Mouse (Mus musculus): ENCODE measurements around the gene Hist1h2bg. TPM values are rescaled to one million over a fixed set of nuclear protein-coding genes. Genes with fewer than 3 reads are reported as not detected.
"Not testable (repeated sequence)": the region's sequence is repeated elsewhere in the genome, so short reads cannot be mapped to it uniquely, and the experiment has no call there.

Hist1h2bg gene
- polyA plus RNA-seq, 1 experiment from 2014 or later: 4.0 TPM

DNA sequence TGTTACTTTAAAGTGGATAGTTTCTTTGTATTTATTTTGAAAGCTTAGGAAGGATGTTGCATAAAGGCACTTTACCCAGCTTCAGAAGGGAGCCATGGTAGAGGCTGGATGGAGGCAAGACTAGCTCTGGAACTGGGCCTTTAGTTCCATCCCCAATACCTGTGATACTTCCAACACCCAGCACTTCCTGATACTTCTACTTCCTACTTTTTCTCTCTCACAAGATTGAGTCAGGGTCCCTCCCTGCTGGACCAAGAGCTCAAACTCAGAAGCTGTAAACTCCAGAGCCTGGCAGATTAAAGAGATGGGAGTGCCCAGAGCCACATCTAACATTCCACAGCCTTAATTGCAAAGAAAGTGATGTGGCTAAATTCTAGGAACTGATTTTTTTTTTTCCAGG lies 13.1 kb downstream of the Hist1h2bg start:
- Histone ChIP-seq H3K4me3 (peak overlapping the region; percentile 52; the same call in 1 of the 2 replicates), H3K27me3 (replicated peaks) (no peaks in the 10 kb centered on the region), H3K9me3 (no peaks in the 10 kb centered on the region), H3K4me2 (peak overlapping the region; percentile 84), H3K27ac (peak overlapping the region; percentile 93), H3K4me1 (peaks cover 42% of the 10 kb centered on the region), H3K9ac (peak overlapping the region; percentile 65; the same call in 1 of the 2 replicates), H3K36me3 (replicated peaks) (no peaks in the 10 kb centered on the region)
- no peak for ATAC-seq (replicated peaks)

DNA sequence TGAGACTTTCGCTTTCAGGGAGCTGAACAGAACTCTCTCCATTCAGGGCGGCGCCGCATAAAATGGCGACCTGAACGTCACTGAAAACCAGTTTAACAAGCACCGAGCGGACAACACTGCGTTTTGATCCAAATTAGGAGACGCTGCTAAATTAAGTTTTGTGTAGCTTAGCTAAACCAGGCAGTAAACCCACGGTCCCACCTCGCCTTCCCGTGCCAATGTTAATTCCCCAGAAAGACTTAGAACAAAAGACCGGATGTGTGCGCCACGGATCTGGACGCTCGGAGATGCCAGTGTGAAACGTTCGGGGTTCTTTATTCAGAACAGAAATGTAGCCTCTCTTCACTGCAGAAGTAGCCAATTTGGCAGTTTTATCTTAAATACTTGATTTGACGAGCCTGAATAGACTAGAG lies 13.8 kb downstream of the Hist1h2bg start:
- Histone ChIP-seq H3K27me3 (replicated peaks) (no peaks in the 10 kb centered on the region), H3K27ac (peak overlapping the region; percentile 93), H3K9ac (peak overlapping the region; percentile 65), H3K4me2 (peak overlapping the region; percentile 84), H3K9me3 (no peaks in the 10 kb centered on the region), H3K4me1 (peaks cover 42% of the 10 kb centered on the region), H3K4me3 (peak overlapping the region; percentile 52), H3K36me3 (replicated peaks) (no peaks in the 10 kb centered on the region)
- ATAC-seq (replicated peaks): peak; percentile 15; the same call in 1 of the 2 replicates
- under 1% methylated on average over 21 of the region's 21 CpGs for WGBS

GRCm38 (mm10) chr13:23585442-23586098 lies 14.4 kb downstream of the Hist1h2bg start:
- peak; percentile 90 for ATAC-seq (replicated peaks)
- Histone ChIP-seq H3K4me2 (peak overlapping the region; percentile 84), H3K4me1 (peaks cover 42% of the 10 kb centered on the region), H3K4me3 (peak overlapping the region; percentile 52), H3K9ac (peak overlapping the region; percentile 65), H3K27ac (peak overlapping the region; percentile 93)
- H3K27me3 ChIP-seq (replicated peaks); H3K36me3 ChIP-seq (replicated peaks); H3K9me3 ChIP-seq: not testable (repeated sequence)
- WGBS: under 1% methylated on average over 36 of the region's 36 CpGs

- peaks cover 37% of the 10 kb centered on the region for H3K4me1 ChIP-seq
- peak overlapping the region; percentile 29; the same call in 1 of the 2 replicates for H3K9ac ChIP-seq
- no peak for ATAC-seq (replicated peaks)
These were observed 15.1 kb downstream of the Hist1h2bg start for GRCm38 (mm10) chr13:23586099-23586939.

GRCm38 (mm10) chr13:23586940-23587225 lies 15.7 kb downstream of the Hist1h2bg start:
- Histone ChIP-seq H3K4me2 (peak overlapping the region; percentile 84), H3K4me1 (peaks cover 34% of the 10 kb centered on the region), H3K9me3 (no peaks in the 10 kb centered on the region), H3K36me3 (replicated peaks) (no peaks in the 10 kb centered on the region), H3K9ac (peak overlapping the region; percentile 29; the same call in 1 of the 2 replicates), H3K27ac (peak overlapping the region; percentile 76), H3K4me3 (peak overlapping the region; percentile 52), H3K27me3 (replicated peaks) (no peaks in the 10 kb centered on the region)
- no peak for ATAC-seq (replicated peaks)
- 4% methylated on average over 1 of the region's 1 CpGs for WGBS

More at GRCm38 (mm10) chr13:23586099-23586939, 15.1 kb downstream of the Hist1h2bg start:
- no peaks in the 10 kb centered on the region for H3K27me3 ChIP-seq (replicated peaks)
- peak overlapping the region; percentile 84 for H3K4me2 ChIP-seq
- under 1% methylated on average over 22 of the region's 22 CpGs for WGBS
- peak overlapping the region; percentile 52 for H3K4me3 ChIP-seq
- H3K27ac ChIP-seq: peak overlapping the region; percentile 93
- no peaks in the 10 kb centered on the region for H3K36me3 ChIP-seq (replicated peaks)
- no peaks in the 10 kb centered on the region for H3K9me3 ChIP-seq

- no peaks in the 10 kb centered on the region for H3K9me3 ChIP-seq
- H3K4me3 ChIP-seq: no peak overlapping the region
- H3K27me3 ChIP-seq (replicated peaks): no peaks in the 10 kb centered on the region
- H3K4me1 ChIP-seq: peaks cover 10% of the 10 kb centered on the region
- 95% methylated on average over 7 of the region's 7 CpGs for WGBS
- no peaks in the 10 kb centered on the region for H3K36me3 ChIP-seq (replicated peaks)
- H3K4me2 ChIP-seq: no peak overlapping the region
- H3K27ac ChIP-seq: no peak overlapping the region
- H3K9ac ChIP-seq: no peak overlapping the region
- ATAC-seq (replicated peaks): no peak
These were observed 20.0 kb downstream of the Hist1h2bg start for GRCm38 (mm10) chr13:23591206-23591605.

- not testable (repeated sequence) for H3K36me3 ChIP-seq (replicated peaks); H3K4me1 ChIP-seq; H3K4me2 ChIP-seq; H3K4me3 ChIP-seq; H3K27me3 ChIP-seq (replicated peaks); H3K27ac ChIP-seq; H3K9ac ChIP-seq; H3K9me3 ChIP-seq; ATAC-seq (replicated peaks)
- WGBS: 91% methylated on average over 7 of the region's 7 CpGs
These were observed 20.7 kb downstream of the Hist1h2bg start for GRCm38 (mm10) chr13:23591886-23592285.

- WGBS: 91% methylated on average over 7 of the region's 7 CpGs
These were observed 21.4 kb downstream of the Hist1h2bg start for GRCm38 (mm10) chr13:23592614-23593013.

DNA sequence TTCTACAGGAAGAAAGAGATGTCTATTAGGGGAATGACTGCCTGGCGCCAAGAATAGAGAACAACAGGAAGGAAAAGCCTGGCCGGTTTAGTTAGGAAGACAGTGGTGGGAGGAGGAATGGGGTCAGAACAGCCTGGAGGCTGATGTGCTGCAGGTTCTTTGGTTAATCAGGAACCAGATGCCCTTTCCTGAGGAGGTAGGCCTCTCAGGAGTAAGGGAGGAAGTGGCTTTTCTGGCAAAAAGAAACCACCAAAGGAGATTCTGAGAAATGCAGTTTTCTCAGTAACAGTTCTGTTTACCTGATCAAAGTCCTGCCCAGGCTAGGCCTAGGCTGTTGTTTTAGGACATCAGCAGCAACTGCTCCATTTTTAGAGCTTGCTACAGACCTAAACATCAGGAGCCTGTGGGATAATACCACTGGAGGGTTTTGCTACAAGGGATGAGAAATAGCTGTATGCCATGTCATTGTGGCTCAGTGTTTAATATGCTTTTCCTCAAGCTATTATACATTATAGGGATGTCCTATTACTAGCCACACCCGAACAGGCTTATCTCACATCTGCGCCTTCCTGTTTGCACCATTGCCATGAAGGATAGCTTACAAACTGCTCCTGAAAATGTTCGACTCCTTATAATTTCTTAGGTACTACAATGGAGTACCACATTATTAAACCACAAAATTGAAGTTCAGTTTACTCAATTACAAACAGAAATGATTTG lies 22.0 kb downstream of the Hist1h2bg start:
- H3K27ac ChIP-seq: no peak overlapping the region
- H3K4me1 ChIP-seq: no peaks in the 10 kb centered on the region
- no peak overlapping the region for H3K9ac ChIP-seq
- H3K4me3 ChIP-seq: no peak overlapping the region
- no peaks in the 10 kb centered on the region for H3K36me3 ChIP-seq (replicated peaks)
- no peaks in the 10 kb centered on the region for H3K27me3 ChIP-seq (replicated peaks)
- 89% methylated on average over 5 of the region's 5 CpGs for WGBS
- H3K4me2 ChIP-seq: no peak overlapping the region
- no peak for ATAC-seq (replicated peaks)
- H3K9me3 ChIP-seq: no peaks in the 10 kb centered on the region

More at GRCm38 (mm10) chr13:23592614-23593013, 21.4 kb downstream of the Hist1h2bg start:
- H3K27me3 ChIP-seq (replicated peaks): no peaks in the 10 kb centered on the region
- H3K9me3 ChIP-seq: no peaks in the 10 kb centered on the region
- H3K36me3 ChIP-seq (replicated peaks): no peaks in the 10 kb centered on the region
- ATAC-seq (replicated peaks): no peak
- H3K27ac ChIP-seq: no peak overlapping the region
- no peak overlapping the region for H3K4me2 ChIP-seq
- no peaks in the 10 kb centered on the region for H3K4me1 ChIP-seq
- no peak overlapping the region for H3K4me3 ChIP-seq
- no peak overlapping the region for H3K9ac ChIP-seq

DNA sequence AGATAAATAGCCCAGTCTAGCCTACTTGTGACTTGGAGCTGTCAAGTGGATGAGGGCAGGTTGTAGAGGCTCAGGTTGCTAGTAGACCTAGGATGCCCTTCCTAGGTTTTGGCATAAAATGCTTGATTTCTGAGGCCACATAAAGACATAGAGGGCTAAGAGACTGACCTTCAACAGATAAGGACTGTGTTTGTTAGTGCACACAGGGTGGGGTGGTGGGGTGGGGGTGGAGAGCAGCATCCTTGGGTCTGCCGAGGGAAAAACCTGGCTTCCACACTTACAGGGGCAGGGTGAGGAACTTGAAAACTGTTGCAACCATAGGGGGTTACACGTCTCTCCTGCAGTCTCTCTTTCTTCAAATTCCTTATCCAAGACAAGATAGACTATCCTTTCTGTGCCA lies 24.0 kb downstream of the Hist1h2bg start:
- Histone ChIP-seq H3K36me3 (replicated peaks) (no peaks in the 10 kb centered on the region), H3K9ac (no peak overlapping the region), H3K4me3 (no peak overlapping the region), H3K4me1 (no peaks in the 10 kb centered on the region), H3K9me3 (no peaks in the 10 kb centered on the region), H3K27ac (no peak overlapping the region), H3K4me2 (no peak overlapping the region), H3K27me3 (replicated peaks) (no peaks in the 10 kb centered on the region)
- ATAC-seq (replicated peaks): no peak
- 84% methylated on average over 2 of the region's 2 CpGs for WGBS

- WGBS: 84% methylated on average over 7 of the region's 7 CpGs
- ATAC-seq (replicated peaks): no peak
These were observed 24.6 kb downstream of the Hist1h2bg start for GRCm38 (mm10) chr13:23595622-23596372.

DNA sequence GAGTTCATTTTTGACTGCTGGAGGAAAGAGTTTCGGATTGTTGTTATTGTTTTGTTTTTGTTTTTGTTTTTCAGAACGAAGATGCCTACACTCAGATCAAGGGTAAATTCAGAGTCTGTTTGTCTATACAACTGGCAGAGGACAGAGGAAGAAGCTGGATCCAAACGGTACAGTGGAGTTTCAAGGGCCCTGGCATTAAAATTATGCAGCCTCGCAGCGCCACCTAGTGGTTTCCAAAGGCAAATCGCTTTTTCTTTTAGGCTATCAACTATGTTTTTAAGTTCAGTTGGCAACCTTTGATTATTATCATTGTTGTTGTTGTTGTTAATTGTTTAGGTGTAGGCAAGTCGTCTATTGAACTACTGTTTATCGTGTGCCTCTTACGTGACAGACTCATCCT lies 26.8 kb downstream of the Hist1h2bg start:
- Histone ChIP-seq H3K36me3 (replicated peaks) (no peaks in the 10 kb centered on the region), H3K4me2 (no peak overlapping the region), H3K27me3 (replicated peaks) (no peaks in the 10 kb centered on the region), H3K9me3 (no peaks in the 10 kb centered on the region), H3K4me1 (no peaks in the 10 kb centered on the region), H3K4me3 (no peak overlapping the region), H3K27ac (no peak overlapping the region), H3K9ac (no peak overlapping the region)
- ATAC-seq (replicated peaks): no peak
- 7% methylated on average over 9 of the region's 9 CpGs for WGBS

More at GRCm38 (mm10) chr13:23595622-23596372, 24.6 kb downstream of the Hist1h2bg start:
- H3K27ac ChIP-seq: no peak overlapping the region
- no peak overlapping the region for H3K4me2 ChIP-seq
- no peaks in the 10 kb centered on the region for H3K36me3 ChIP-seq (replicated peaks)
- no peaks in the 10 kb centered on the region for H3K27me3 ChIP-seq (replicated peaks)
- H3K9ac ChIP-seq: no peak overlapping the region
- H3K4me1 ChIP-seq: no peaks in the 10 kb centered on the region
- H3K4me3 ChIP-seq: no peak overlapping the region
- no peaks in the 10 kb centered on the region for H3K9me3 ChIP-seq
